ENCODE assay signal across 37 mouse cellular contexts in the genomic region with DNA sequence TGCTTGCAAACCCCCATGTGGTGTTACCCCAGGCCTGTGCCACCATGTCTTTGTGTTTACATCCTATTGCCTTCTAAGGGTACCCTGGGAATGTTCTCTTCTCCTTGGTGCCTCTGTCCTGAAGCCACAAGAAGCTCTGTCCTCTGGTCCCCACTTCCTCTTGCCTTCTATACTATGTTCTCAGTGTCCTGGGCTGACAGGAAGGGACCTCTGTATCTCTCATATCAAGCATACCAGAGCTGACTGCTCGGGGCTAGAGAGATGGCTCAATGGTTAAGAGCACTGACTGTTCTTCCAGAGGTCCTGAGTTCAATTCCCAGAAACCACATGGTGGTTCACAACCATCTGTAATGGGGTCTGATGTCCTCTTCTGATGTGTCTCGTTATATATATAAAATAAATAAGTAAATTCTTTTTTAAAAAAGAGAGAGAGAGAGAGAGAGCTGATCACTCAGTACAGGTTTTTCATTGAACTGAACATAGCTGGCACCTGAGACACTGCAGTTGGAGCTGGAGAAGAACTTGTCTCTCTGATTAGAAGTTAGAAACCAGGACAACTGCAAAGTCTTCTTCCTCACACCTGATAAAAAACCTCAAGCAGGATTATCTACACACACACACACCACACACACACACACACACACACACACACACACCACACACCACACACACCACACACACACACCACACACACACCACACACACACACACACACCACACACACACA. TPM values are rescaled to one million over a fixed set of nuclear protein-coding genes. Genes with fewer than 3 reads are reported as not detected.
DNase-seq lines count a peak whose midpoint lies in the region; ATAC-seq and TF ChIP-seq lines count a peak whose summit lies in the region.
"Had no signal": no experiment of that assay in that cellular context is flagged by ENCODE, and none has a peak within 500 bp of the region (broad histone marks: within the 10 kb centered on the region; RNA-seq: fewer than 3 reads in every experiment).

No protein-coding gene starts in this region.

- no peaks in the 10 kb centered on the region for H3K27me3 ChIP-seq in ES-Bruce4 (ENCODE audit: control insufficient read depth, insufficient read depth, low read length, poor library complexity, severe bottlenecking)
- no peaks in the 10 kb centered on the region for H3K27me3 ChIP-seq in liver, embryonic 15.5 days
- H3K27me3 ChIP-seq in midbrain, embryonic 14.5 days (ENCODE audit: control insufficient read depth, insufficient read depth, low read length), result no peaks in the 10 kb centered on the region
- no peaks in the 10 kb centered on the region for H3K27me3 ChIP-seq in limb, embryonic 10.5 days (ENCODE audit: low read depth, poor library complexity, severe bottlenecking)
- H3K27me3 ChIP-seq: CH12.LX; embryonic facial prominence, embryonic 13.5 days; forebrain, embryonic 15.5 days; hindbrain, embryonic 13.5 days; limb, embryonic 15.5 days; lung, embryonic 15.5 days; midbrain, embryonic 13.5 days; neural tube, embryonic 15.5 days had no signal

- DNase-seq in 416B (ENCODE audit: low read depth), result peak; percentile 71
- no peak for DNase-seq in midbrain, embryonic 14.5 days
- DNase-seq in adrenal gland, postnatal 4 days (ENCODE audit: low spot score in 2 of 2), result no peak
- no peak for DNase-seq in limb, embryonic 10.5 days (ENCODE audit: low spot score)
- DNase-seq: adrenal gland, postnatal 10 days; B cell, adult 2 months; cerebellum, adult 18-20 months; cerebellum, postnatal 10 days; gastrocnemius, adult 2 months; gastrocnemius, postnatal 36 days; heart, adult 18-20 months; heart, postnatal 36 days; kidney, adult 11 months; kidney, postnatal 14 days; layer of hippocampus, adult 9-11 months; lung, postnatal 36 days; right cerebral cortex, postnatal 25 days; spleen, adult 18-20 months; thymus, postnatal 25 days had no signal

- peaks cover 5% of the 10 kb centered on the region for H3K4me1 ChIP-seq in ES-Bruce4 (ENCODE audit: control insufficient read depth, insufficient read depth, low read length)
- H3K4me1 ChIP-seq in bone marrow macrophage, adult 2 months (ENCODE audit: control insufficient read depth, insufficient read depth, low read length), result peaks cover 20% of the 10 kb centered on the region
- peaks cover 55% of the 10 kb centered on the region for H3K4me1 ChIP-seq in liver, embryonic 15.5 days (replicated peaks)
- H3K4me1 ChIP-seq in midbrain, embryonic 14.5 days (ENCODE audit: control insufficient read depth, insufficient read depth, low read length), result peaks cover 11% of the 10 kb centered on the region
- peaks cover 34% of the 10 kb centered on the region for H3K4me1 ChIP-seq in limb, embryonic 10.5 days

- peak overlapping the region; percentile 22 for H3K27ac ChIP-seq in ES-Bruce4 (ENCODE audit: insufficient read depth, low read length)
- no peak overlapping the region for H3K27ac ChIP-seq in bone marrow macrophage, adult 2 months (ENCODE audit: insufficient read depth, low read depth, low read length)
- H3K27ac ChIP-seq in liver, embryonic 15.5 days (replicated peaks), result peak overlapping the region; percentile 65
- H3K27ac ChIP-seq in midbrain, embryonic 14.5 days (replicated peaks; ENCODE audit: low read depth, low read length), result no peak overlapping the region
- no peak overlapping the region for H3K27ac ChIP-seq in limb, embryonic 10.5 days
- H3K27ac ChIP-seq: embryonic facial prominence, embryonic 13.5 days; forebrain, embryonic 10.5 days; forebrain, embryonic 15.5 days; gastrocnemius, adult 2 months; hindbrain, embryonic 13.5 days; lung, embryonic 15.5 days; midbrain, embryonic 13.5 days; neural tube, embryonic 15.5 days had no signal

- TF ChIP-seq POLR2A in ES-Bruce4 (IDR thresholded peaks at IDR 0.05; ENCODE audit: insufficient read depth, low read length), result no peak
- TF ChIP-seq POLR2A in bone marrow macrophage, adult 2 months (IDR thresholded peaks at IDR 0.05; ENCODE audit: borderline replicate concordance, low read depth, low read length), result no peak

- no peak for ATAC-seq in liver, embryonic 15.5 days (ENCODE audit: insufficient read depth)
- ATAC-seq in midbrain, embryonic 14.5 days (ENCODE audit: low FRiP score, low TSS enrichment), result no peak
- ATAC-seq: forebrain, embryonic 15.5 days; inflammation-experienced regulatory T-cells, adult 6 months; midbrain, embryonic 13.5 days had no signal

- peaks cover 3% of the 10 kb centered on the region; the same call in 1 of the 2 replicates for H3K36me3 ChIP-seq in ES-Bruce4 (ENCODE audit: control insufficient read depth, insufficient read depth, low read length, poor library complexity, severe bottlenecking)
- peaks cover 5% of the 10 kb centered on the region; the same call in 1 of the 2 replicates for H3K36me3 ChIP-seq in liver, embryonic 15.5 days (replicated peaks)
- peaks cover 10% of the 10 kb centered on the region for H3K36me3 ChIP-seq in midbrain, embryonic 14.5 days (ENCODE audit: control insufficient read depth, insufficient read depth, low read length)
- H3K36me3 ChIP-seq in limb, embryonic 10.5 days, result peaks cover 18% of the 10 kb centered on the region; the same call in 1 of the 2 replicates
- H3K36me3 ChIP-seq: forebrain, embryonic 15.5 days; lung, embryonic 15.5 days had no signal

- H3K9ac ChIP-seq in ES-Bruce4 (ENCODE audit: low read depth, poor library complexity, severe bottlenecking), result peak overlapping the region; percentile 88
- H3K9ac ChIP-seq in liver, embryonic 15.5 days, result no peak overlapping the region
- no peak overlapping the region for H3K9ac ChIP-seq in midbrain, embryonic 14.5 days (replicated peaks; ENCODE audit: low read length)
- H3K9ac ChIP-seq: limb, embryonic 15.5 days; lung, embryonic 15.5 days; midbrain, embryonic 13.5 days; neural tube, embryonic 15.5 days had no signal

- no peaks in the 10 kb centered on the region for H3K9me3 ChIP-seq in ES-Bruce4 (replicated peaks; ENCODE audit: control insufficient read depth, insufficient read depth, low read length, poor library complexity, severe bottlenecking)
- no peaks in the 10 kb centered on the region for H3K9me3 ChIP-seq in liver, embryonic 15.5 days (replicated peaks)
- no peaks in the 10 kb centered on the region for H3K9me3 ChIP-seq in midbrain, embryonic 14.5 days (ENCODE audit: control insufficient read depth, low read length)
- no peaks in the 10 kb centered on the region for H3K9me3 ChIP-seq in limb, embryonic 10.5 days (replicated peaks)
- H3K9me3 ChIP-seq: embryonic facial prominence, embryonic 13.5 days; forebrain, embryonic 10.5 days; forebrain, embryonic 15.5 days; hindbrain, embryonic 13.5 days; limb, embryonic 15.5 days; lung, embryonic 15.5 days; midbrain, embryonic 13.5 days; neural tube, embryonic 15.5 days had no signal

- H3K4me3 ChIP-seq in ES-Bruce4 (ENCODE audit: low read depth, low read length), result peak overlapping the region; percentile 98; the same call in 1 of the 2 replicates
- peak overlapping the region; percentile 75; the same call in 1 of the 2 replicates for H3K4me3 ChIP-seq in bone marrow macrophage, adult 2 months (ENCODE audit: insufficient read depth, low read length)
- H3K4me3 ChIP-seq in liver, embryonic 15.5 days (replicated peaks), result no peak overlapping the region
- H3K4me3 ChIP-seq in midbrain, embryonic 14.5 days (replicated peaks; ENCODE audit: low read depth, low read length), result no peak overlapping the region
- no peak overlapping the region for H3K4me3 ChIP-seq in limb, embryonic 10.5 days
- H3K4me3 ChIP-seq: gastrocnemius, adult 2 months had no signal

- TF ChIP-seq CTCF in ES-Bruce4 (IDR thresholded peaks at IDR 0.05; ENCODE audit: low read depth, low read length), result no peak
- no peak for TF ChIP-seq CTCF in bone marrow macrophage, adult 2 months (IDR thresholded peaks at IDR 0.05; ENCODE audit: low read depth, low read length)

- no peak for TF ChIP-seq EP300 in ES-Bruce4 (IDR thresholded peaks at IDR 0.05; ENCODE audit: insufficient read depth, low read depth, low read length)

- no peak overlapping the region for H3K4me2 ChIP-seq in liver, embryonic 15.5 days
- H3K4me2 ChIP-seq in midbrain, embryonic 14.5 days (ENCODE audit: low read length), result no peak overlapping the region
- H3K4me2 ChIP-seq: heart, embryonic 11.5 days had no signal

- 30% methylated on average over 2 of the region's 2 CpGs for WGBS in liver, embryonic 15.5 days (ENCODE audit: insufficient replicate concordance)
- WGBS in midbrain, embryonic 14.5 days, result 85% methylated on average over 2 of the region's 2 CpGs
- 90% methylated on average over 2 of the region's 2 CpGs for WGBS in limb, embryonic 10.5 days

RNA-seq across cellular contexts. Expression of a gene that starts 2.6 kb away (rescaled TPM):
- polyA plus RNA-seq in ES-Bruce4 (2011; ENCODE audit: insufficient read depth, insufficient read length, low read depth, missing spikeins), result 20.3 and 22.4 TPM in 2 replicates
- polyA plus RNA-seq in bone marrow macrophage, adult 2 months (2012; ENCODE audit: insufficient read depth, insufficient read length, missing spikeins), result 64.0 and 69.9 TPM in 2 replicates
- 29.7 and 31.7 TPM in 2 replicates for polyA plus RNA-seq in liver, embryonic 15.5 days (2015; fragmentation: Nextera tagmentation; extraction: Ambion mirVana)
- polyA plus RNA-seq in midbrain, embryonic 14.5 days (2014; fragmentation: Nextera tagmentation; extraction: Ambion mirVana), result 67.2 and 83.9 TPM in 2 replicates
- total RNA-seq in adrenal gland, postnatal 4 days (2021), result 10 to 100 TPM; 52.4 to 54.0 TPM
- polyA plus RNA-seq in limb, embryonic 10.5 days (2016; fragmentation: Nextera tagmentation; extraction: Ambion mirVana), result 14.7 and 16.4 TPM in 2 replicates

RNA-seq across cellular contexts. Expression of a gene that starts 15.3 kb away (rescaled TPM):
- polyA plus RNA-seq in ES-Bruce4 (2011; ENCODE audit: insufficient read depth, insufficient read length, low read depth, missing spikeins), result 49.2 and 60.6 TPM in 2 replicates
- 3.2 and 5.0 TPM in 2 replicates for polyA plus RNA-seq in bone marrow macrophage, adult 2 months (2012; ENCODE audit: insufficient read depth, insufficient read length, missing spikeins)
- polyA plus RNA-seq in liver, embryonic 15.5 days (2015; fragmentation: Nextera tagmentation; extraction: Ambion mirVana), result 16.6 and 17.4 TPM in 2 replicates
- polyA plus RNA-seq in midbrain, embryonic 14.5 days (2014; fragmentation: Nextera tagmentation; extraction: Ambion mirVana), result 3.0 and 11.7 TPM in 2 replicates
- total RNA-seq in adrenal gland, postnatal 4 days (2021), result 100 to 1,000 TPM; 549 to 594 TPM
- polyA plus RNA-seq in limb, embryonic 10.5 days (2016; fragmentation: Nextera tagmentation; extraction: Ambion mirVana), result 153 and 165 TPM in 2 replicates
- total RNA-seq: common myeloid progenitor, adult 5-6 weeks; megakaryocyte-erythroid progenitor cell, adult 5-6 weeks; monocyte, adult 5-6 weeks had no signal

RNA-seq across cellular contexts. Expression of a gene that starts 28.6 kb away (rescaled TPM):
- 2.3 and 5.4 TPM in 2 replicates for polyA plus RNA-seq in ES-Bruce4 (2011; ENCODE audit: insufficient read depth, insufficient read length, low read depth, missing spikeins)
- polyA plus RNA-seq in bone marrow macrophage, adult 2 months (2012; ENCODE audit: insufficient read depth, insufficient read length, missing spikeins), result 1.7 TPM in 1 of 2 replicates, not detected in the other
- polyA plus RNA-seq in liver, embryonic 15.5 days (2015; fragmentation: Nextera tagmentation; extraction: Ambion mirVana), result 55.1 and 65.5 TPM in 2 replicates
- polyA plus RNA-seq in midbrain, embryonic 14.5 days (2014; fragmentation: Nextera tagmentation; extraction: Ambion mirVana), result 4.0 and 5.6 TPM in 2 replicates
- total RNA-seq in adrenal gland, postnatal 4 days (2021), result 10 to 100 TPM in 1 of 2 experiments, 1 to 10 TPM in 1; 2.4 to 25.8 TPM
- 0.79 and 1.4 TPM in 2 replicates for polyA plus RNA-seq in limb, embryonic 10.5 days (2016; fragmentation: Nextera tagmentation; extraction: Ambion mirVana)
- total RNA-seq: gastrocnemius, adult 2 months; gastrocnemius, postnatal 36 days; heart, adult 18-20 months; heart, postnatal 36 days had no signal

RNA-seq across cellular contexts. Expression of a gene that starts 30.5 kb away (rescaled TPM):
- polyA plus RNA-seq in ES-Bruce4 (2011; ENCODE audit: insufficient read depth, insufficient read length, low read depth, missing spikeins), result 0.48 and 0.94 TPM in 2 replicates
- not detected in 2 replicates for polyA plus RNA-seq in bone marrow macrophage, adult 2 months (2012; ENCODE audit: insufficient read depth, insufficient read length, missing spikeins)
- not detected in 2 replicates for polyA plus RNA-seq in liver, embryonic 15.5 days (2015; fragmentation: Nextera tagmentation; extraction: Ambion mirVana)
- 0.09 and 0.18 TPM in 2 replicates for polyA plus RNA-seq in midbrain, embryonic 14.5 days (2014; fragmentation: Nextera tagmentation; extraction: Ambion mirVana)
- 1 to 10 TPM; 1.2 to 3.3 TPM for total RNA-seq in adrenal gland, postnatal 4 days (2021)
- polyA plus RNA-seq in limb, embryonic 10.5 days (2016; fragmentation: Nextera tagmentation; extraction: Ambion mirVana), result 0.11 and 0.60 TPM in 2 replicates
- total RNA-seq: common myeloid progenitor, adult 5-6 weeks; gastrocnemius, postnatal 36 days; megakaryocyte-erythroid progenitor cell, adult 5-6 weeks; monocyte, adult 5-6 weeks had no signal
- polyA plus RNA-seq: forebrain, embryonic 15.5 days; heart, embryonic 11.5 days; kidney, embryonic 14.5 days had no signal

RNA-seq across cellular contexts. Expression of a gene that starts 30.7 kb away (rescaled TPM):
- 25.1 and 28.6 TPM in 2 replicates for polyA plus RNA-seq in ES-Bruce4 (2011; ENCODE audit: insufficient read depth, insufficient read length, low read depth, missing spikeins)
- polyA plus RNA-seq in bone marrow macrophage, adult 2 months (2012; ENCODE audit: insufficient read depth, insufficient read length, missing spikeins), result 209 and 221 TPM in 2 replicates
- 25.7 and 26.4 TPM in 2 replicates for polyA plus RNA-seq in liver, embryonic 15.5 days (2015; fragmentation: Nextera tagmentation; extraction: Ambion mirVana)
- polyA plus RNA-seq in midbrain, embryonic 14.5 days (2014; fragmentation: Nextera tagmentation; extraction: Ambion mirVana), result 18.1 and 21.9 TPM in 2 replicates
- total RNA-seq in adrenal gland, postnatal 4 days (2021), result 10 to 100 TPM; 27.9 to 34.5 TPM
- 25.9 and 32.2 TPM in 2 replicates for polyA plus RNA-seq in limb, embryonic 10.5 days (2016; fragmentation: Nextera tagmentation; extraction: Ambion mirVana)

Comparison
In these comparisons a context has a peak if more than half of its experiments do, and no peak if none do; other contexts are left out.
1. H3K27ac ChIP-seq: peak in ES-Bruce4 (single experiment) and liver, embryonic 15.5 days (single experiment); none in bone marrow macrophage, adult 2 months (single experiment), midbrain, embryonic 14.5 days (single experiment) and limb, embryonic 10.5 days (single experiment).
2. H3K4me3 ChIP-seq: peak in ES-Bruce4 (single experiment) and bone marrow macrophage, adult 2 months (single experiment); none in liver, embryonic 15.5 days (single experiment), midbrain, embryonic 14.5 days (single experiment) and limb, embryonic 10.5 days (single experiment).